Mouse (Mus musculus) ovary, postnatal 36 days (tissue): Measurements from ENCODE around the gene Garem2.
"Not testable (repeated sequence)": the region's sequence is repeated elsewhere in the genome, so short reads cannot be mapped to it uniquely, and the experiment has no call there.

Experiments used
- DNase-seq: peaks from one replicate; pipeline ENCODE4 v3.0.0; 2022; ENCODE audit warnings: low spot score, mixed read lengths

Gene Garem2

DNA sequence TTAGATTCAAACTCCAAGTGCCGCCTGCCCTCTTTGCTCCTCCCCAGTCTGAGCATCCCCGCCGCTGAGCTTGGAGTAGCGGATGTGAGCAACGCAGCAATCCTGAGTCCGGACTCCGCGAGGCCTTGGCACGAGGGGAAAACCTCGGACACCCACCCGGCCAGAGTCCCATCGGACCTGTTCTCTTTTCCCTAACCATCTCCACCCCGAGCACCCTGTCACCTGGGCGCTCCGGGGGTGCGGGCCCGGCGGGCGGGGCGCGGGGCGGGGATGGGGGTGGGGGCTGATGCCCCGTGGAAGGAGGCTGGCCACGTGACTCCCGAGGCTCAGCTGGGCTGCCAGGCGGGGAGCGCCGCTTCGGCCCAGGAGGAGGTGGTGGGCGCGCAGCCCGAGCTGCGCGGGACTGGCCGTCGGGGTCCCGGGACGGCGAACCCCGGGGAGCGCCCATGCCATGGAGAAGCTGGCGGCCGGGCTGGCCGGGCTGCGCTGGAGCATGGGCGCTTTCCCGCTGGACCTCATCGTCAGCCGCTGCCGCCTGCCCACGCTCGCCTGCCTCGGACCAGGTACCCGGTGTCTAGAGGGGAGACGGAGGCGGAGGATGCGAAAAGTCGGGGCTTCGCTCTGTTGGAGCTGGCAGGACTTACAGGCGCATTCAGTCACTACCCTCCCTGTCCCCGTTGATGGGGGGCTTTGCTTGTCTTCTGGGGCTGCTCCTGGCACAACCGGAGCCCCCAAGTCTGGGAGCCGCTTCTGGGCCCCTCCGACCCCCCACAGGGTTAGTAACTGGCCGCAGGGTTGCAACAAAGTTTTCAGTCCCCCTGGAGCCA, at the start of gene Garem2:
Gene Garem2, plus strand, starts transcription at position 321 of the 827 bp plus-strand sequence.
- DNase-seq = peak; percentile 15

DNA sequence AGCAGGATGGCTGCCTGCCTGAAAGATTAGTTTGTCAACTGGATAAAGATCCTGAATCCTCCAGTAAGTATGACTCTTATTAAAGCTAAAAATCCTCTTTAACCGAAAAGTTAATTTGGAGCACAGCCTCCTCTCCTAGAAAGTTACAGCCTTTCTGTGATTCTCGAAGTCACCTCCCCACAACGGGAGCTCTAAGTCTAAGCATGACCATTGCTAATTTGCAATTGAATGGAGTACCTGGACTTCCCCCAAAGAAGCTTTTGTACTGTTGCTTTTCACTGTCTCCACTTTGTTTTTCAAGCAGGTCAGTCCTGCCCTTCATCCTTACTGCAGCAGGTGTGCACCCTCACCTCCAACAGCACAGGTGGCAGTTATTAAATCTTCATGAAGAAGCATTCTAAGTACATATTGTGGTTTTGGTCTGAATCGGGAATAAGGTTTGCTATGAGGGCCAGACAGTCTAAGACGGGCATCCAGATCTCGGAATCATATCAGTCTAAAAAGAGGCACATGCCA, 46.7 kb upstream of the Garem2 start:
- no peak for DNase-seq

DNA sequence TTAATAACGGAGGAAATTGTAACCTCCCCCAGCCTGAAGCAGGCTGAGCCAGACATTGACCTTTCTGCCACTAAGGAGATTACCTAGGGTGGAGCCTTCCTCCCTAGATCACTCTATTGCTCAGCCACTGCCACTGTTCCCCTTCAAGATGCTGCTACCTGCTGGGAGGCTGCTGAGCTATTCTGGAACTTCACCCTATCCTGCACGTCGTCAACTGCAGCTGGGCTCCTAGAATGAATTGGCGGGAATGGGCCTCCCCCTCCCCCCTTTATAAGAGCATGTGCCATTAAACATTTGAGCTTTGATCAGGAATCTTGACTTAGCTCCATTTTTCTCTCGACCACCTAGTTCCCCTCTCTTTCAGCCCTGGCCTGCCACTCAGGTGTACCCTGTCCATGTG, 45.4 kb upstream of the Garem2 start:
- DNase-seq = not testable (repeated sequence)

DNA sequence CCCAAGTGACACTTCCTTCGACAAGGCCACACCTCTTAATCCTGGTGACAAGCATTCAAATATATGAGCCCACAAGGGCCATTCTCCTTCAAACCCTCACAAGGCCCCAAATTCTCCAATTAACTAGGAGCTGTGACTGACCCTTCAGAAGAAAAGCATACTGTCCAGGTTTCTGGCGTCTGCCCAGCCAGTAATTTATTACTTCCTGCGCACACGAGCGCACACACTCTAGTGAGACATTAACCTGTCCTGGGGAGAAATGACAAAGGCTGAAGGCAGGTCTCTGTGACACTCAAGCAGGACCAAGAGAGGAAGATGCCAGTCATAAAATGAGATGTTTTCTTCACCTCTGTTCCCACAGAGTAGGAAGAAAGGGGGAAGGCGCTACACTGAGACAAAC, 37.2 kb upstream of the Garem2 start:
- no peak for DNase-seq

DNA sequence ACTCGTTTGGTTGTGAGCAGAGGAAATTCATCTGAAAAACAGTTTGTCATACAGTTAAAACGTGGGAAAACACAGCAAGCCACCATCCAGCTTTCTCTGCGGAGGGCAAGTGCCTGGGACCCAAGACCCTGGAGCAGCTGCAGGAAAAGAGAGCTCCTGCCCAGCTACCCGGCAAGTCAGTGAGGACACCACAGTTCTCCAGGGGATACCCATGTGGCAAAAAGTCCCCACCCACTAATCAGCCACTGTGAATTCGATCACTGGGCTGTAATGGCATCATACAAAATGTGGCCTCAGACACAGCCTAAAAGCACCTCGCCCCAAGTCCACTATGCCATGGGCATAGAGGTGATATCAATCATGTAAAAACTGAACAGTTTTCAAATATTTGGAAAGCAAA, 33.3 kb upstream of the Garem2 start:
- no peak for DNase-seq

DNA sequence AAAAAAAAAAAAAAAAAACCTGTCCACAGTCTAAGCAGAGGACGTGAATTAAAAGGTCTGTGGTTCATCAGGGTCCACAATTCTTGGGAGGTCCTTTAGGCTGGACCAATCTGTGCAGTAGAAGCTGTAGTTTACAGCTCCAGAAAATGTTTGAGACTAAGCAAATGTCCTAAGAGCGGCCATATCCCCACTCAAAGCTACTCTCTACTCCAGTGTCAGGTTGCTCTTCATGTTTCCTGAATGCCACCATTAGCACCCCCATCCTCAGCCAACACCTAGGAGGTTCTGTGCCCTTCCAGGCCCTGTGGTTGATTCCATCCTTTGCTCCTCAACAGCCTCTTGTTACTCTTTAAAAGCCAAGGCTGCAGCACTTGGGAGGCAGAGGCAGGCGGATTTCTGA, 32.6 kb upstream of the Garem2 start:
- DNase-seq = no peak

DNA sequence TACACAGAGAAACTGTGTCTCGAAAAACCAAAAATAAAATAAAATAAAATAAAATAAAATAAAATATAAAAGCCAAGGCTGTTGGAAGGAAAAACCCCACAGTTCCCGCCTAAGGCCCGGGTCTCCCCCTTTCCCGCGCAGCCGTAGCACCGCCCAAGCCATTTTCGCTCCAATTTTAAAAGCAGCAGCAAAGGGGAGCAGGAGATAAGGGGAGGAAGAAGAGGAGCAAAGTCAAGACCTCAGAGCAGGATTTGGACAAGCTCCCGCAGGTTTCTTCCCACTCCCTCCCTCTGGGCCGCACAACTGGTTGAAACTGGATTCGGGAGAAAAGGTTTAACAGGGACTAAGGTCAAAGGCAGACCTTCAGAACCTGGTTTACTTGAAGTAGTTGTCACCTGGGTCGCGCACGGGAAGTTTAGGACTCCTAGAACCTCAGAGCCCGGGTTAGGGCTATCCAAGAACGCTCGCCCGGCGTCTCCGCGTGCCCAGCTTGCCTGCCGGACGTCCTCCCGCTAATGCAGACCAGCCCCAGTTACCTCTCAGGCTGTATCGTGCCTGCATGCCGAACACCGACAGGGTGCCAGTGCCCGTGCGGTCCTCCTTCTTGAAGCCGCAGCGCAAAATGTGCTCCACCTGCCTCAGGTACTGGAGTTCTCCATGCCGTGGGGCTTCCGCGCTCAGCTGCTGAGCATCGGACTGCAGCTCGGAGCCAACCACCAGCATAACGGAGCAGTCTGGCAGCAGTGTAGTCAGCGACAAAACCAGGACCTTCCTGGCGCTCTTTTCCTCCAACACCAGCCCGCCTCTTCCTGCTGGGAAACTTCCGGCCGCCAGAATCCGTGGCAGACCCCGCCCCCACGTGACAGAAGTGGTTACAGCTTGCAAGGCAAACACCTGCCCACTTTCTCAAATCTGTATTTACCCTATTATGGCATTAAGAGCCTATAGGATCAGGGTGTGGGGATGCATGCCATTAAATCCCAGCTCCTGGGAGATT, 31.8 kb upstream of the Garem2 start, which contains the start of gene Tyms:
Gene Tyms, minus strand, starts transcription at position 793 of the 997 bp plus-strand sequence.
- peak; percentile 76 for DNase-seq

DNA sequence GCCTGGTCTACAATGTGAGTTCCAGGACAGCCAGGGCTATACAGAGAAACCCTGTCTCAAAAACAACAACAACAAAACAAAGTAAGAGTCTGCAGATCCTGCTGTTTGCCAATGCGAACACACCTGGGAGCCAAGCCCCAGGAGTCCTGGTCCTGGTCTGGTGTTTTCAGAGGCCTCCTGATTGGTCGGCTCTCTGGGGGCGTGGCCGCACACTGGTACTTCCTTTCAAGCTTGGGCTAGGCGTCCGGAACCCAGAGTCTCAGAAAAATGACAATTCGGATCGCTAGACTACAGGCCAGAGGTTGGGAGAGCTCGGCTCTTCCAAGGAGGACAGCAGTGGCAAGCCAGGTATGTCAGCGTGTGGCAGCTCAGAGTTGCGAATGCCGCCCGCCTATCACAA, 12.3 kb upstream of the Garem2 start:
- no peak for DNase-seq

DNA sequence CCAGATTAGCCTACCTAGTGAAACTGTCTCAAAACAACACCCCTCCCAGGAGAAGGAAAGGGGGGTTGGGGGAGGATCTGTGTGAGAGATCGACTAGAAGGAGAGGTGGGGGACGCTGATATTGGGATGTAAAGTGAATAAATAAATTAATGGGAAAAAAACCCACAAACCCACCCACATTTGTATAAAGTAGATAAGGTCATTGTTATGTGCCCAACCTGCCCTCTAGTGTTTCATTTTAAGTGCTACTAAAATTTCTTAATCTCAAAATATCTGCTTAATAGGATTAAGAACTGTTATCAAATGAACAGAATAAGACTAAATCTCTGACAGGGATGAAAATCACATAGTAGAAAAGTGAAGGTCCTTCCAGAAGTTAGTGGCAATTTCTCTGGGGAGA, 10.6 kb upstream of the Garem2 start:
- no peak for DNase-seq

DNA sequence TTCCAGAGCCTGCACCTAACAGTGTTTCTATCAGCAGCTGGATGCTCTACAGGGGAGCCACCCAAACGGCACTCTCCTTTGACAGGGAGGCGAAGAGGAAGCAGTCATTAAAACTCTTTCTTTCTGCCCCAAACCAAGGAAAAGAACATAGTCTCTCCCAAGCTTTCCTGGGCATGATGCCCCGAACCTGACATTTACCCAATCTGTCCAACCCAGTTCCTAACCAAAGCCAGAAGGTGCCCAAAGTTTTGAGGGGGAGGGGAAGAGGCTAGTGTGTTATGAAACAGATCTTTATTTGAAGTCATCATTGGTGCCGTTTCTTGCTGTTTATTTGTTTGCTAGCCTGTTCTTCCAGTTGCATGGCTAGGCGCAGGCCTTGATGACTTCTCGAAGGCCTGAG, 9.2 kb upstream of the Garem2 start:
- no peak for DNase-seq

DNA sequence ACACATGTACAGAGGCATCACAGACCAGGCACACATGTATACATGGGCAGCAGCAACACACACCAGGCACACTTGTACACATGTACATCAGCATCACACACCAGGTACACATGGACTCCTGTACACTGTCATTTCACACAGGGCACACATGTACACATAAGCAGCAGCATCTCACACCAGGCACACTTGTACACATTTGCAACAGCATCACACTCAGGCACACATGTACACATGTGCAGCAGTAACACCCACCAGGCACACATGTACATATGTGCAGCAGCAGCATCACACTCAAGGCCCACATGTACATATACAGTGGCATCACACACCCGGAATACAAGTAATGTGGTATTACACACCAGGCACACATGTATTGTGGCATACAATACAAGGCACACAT, 6.7 kb upstream of the Garem2 start:
- DNase-seq = no peak

DNA sequence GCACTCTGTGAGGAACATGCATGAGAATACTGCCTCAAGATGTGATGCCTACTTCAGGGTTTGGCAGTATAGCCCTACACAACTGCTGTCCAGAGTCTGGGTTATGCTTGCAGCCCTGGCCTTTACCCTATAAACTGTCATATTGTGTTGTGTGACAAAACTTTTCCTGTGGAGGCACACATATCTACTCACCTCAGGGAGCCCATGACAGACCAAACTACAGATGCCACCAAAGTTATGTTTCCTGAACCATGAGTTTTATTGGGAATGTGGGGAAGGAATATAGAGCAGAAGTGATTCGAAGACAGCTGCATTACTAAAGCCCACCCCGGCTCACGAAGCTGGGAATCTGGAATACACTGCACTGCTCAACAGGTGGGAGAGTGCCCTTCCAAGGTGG, 1.6 kb upstream of the Garem2 start:
- DNase-seq = no peak

DNA sequence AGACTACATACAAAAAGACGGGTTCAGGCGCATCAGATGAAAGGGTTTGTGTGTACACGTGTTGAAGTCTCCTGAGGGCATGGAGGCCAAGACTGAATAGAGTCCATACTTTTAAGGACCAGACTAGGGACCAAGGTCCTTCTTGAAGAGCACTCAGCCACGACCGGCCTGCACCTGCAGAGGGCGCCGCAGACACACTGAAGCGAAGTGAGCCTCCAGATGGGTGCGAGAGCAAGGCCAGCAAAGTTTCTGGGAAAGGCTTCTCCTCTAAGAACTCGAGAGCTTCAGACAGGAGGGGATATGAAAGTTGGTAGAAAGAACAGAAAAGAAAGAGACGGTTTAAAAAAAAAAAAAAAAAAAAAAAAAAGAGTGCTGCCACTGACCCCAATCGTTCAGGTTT, 622 bp upstream of the Garem2 start:
- DNase-seq = peak; percentile 65

DNA sequence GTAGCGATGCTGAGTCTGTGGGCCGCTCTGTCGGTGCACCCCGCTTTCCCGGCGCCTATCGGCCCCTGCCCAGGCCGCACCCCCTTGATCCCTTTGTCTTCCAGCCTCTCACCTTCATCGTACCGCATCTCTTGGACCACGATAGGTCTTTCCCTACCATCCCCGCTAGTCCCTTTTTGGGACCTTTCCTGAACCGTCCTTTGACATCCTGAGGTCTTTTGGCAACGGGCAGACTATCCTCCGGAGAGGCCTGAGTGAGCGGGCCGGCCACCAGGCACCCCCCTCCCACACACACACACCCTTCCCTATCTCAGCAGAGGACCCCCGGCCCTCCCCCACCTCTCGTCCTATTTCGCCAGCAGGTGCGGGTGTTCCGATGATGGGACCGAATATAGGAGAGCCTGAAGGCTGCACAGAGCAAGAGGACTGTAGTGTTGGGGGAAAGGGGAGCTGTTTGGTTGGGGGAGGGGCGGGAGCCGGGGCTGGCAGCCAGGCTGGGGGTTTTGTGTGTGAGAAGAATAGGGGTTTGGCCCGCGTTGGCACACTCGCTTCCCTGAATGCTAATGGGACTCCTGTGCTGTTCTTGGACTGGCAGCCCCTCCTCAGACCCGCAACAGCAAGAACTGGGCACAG, 823 bp downstream of the Garem2 start, which contains the start of gene 3110082J24Rik:
Gene 3110082J24Rik, minus strand, starts transcription at position 419 of the 633 bp plus-strand sequence.
- DNase-seq = peak; percentile 5

DNA sequence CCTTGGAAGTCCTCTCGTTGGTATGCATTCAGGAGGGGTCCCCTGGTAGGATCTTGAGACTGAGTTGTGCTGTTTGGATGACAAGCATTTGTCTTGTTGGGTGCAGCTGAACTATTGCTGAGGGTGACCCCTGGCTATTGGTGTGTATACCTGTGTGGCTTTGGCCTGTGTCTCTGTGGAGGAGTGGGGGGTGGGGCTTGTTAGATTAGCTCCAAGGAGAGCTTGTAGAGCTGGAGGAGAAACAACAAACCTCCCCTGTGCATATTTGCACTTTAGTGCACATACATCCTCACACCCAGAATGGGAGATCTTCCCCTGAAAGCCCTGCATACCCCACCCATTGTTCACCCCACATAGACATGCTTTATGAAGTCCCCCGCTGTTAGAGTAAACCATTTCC, 1.8 kb downstream of the Garem2 start:
- DNase-seq = peak; percentile 2

DNA sequence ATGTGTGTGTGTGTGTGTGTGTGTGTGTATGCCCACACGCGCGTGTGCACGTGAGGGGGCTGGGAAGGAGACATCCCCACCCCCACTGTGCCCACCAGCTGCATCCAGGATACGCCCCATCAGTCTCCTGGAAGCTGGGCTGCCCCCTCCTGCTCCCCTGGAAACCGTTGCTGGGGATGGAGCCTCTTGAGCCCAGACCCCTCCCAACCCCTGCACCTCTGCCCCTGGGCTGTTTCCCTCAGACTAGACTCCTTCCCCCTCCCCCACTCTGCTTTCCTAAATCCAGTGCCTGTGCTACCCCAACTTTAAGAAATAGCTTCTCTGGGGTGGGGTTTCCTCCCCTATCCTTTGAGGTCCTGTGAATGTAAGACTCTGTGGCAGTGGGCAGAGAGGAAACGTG, 2.2 kb downstream of the Garem2 start:
- no peak for DNase-seq

DNA sequence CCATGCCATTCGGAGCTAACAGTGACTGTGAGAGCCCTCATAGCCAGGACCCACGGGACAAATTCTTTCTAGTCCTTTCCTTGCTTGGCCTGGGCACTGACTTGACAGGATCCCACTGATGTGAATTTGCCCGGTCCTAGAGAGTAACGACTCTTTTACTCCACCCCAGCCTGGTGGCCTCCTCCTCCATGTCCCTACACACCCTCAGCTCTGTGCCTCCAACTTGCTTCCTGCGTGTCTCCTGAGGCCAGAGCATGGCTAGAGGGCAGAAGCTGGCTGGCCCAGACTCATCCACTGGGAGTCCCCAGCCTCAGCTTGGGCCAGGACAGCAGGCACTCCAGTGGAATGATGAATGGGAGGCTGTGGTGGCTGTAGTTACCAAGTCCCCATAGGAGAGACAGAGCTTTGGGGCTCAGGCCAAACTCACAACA, 2.7 kb downstream of the Garem2 start:
- DNase-seq = no peak

DNA sequence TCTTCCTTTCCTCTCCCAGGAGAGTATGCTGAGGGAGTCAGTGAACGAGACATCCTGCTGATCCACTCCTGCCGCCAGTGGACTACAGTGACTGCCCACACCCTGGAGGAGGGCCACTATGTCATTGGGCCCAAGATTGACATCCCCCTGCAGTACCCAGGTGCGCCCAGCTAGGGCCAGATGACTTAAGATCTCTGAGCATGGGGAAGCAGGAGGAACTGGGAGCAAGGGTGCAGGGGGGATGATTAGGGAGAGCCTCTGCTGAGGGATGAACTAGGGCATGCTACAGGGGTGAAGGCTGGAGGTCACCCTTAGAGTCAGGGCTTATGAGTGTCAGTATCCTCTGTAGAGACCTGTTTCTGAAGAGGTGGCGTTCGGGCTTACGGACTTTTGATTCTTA, 3.3 kb downstream of the Garem2 start:
- DNase-seq = no peak

DNA sequence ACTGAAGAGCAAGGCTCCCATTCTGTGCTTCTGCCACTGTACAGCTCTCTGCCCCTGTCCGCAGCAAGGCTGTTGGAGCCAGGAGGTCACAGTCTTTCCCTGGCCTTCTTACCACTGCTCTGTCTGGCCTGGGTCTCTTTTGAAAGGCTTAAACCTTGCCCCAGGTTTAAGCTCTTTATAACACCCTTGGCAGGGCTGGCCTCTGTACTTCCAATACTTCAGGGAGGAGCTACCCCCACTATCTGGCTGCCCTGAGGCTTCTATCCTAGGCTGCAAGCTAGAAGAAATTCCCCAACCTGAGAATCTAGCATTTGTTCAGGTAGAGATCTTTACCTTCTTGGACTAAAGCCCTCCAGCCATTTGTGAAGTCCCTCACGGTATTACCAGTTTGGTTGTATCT, 4.9 kb downstream of the Garem2 start:
- DNase-seq = no peak

DNA sequence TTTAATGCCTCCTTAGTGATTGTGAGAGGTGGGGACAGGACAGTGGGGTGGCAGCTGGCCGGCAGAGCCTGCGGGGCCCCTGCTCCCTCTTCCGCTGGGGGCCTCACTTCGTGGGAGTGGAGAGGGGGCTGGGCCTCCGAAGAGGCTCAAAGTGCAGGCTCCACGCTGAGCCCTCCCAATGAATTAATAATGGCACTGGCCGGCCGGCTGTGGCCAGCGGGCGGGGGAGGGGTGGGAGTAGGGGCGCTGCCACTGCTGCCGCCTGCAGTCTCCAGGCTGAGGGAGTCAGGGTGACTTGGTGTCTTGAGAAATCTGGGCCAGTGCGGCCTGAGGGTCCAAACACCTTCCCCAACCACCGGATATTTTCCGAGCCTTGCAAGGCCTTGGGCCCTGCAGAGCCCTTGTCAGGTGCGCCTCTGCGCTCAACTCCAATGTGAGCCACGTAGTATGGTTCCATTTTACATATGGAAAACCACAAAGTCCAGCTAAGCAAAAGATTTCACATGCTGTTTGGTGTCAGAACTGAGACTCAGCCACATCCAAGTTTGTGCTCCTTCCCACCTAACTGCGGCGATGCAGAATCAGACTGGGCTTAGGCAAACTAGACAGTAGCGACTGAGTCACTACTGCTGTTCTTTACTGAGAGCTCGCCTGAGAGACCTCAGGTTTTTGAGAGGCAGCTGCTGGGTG, 5.6 kb downstream of the Garem2 start:
- DNase-seq = no peak

DNA sequence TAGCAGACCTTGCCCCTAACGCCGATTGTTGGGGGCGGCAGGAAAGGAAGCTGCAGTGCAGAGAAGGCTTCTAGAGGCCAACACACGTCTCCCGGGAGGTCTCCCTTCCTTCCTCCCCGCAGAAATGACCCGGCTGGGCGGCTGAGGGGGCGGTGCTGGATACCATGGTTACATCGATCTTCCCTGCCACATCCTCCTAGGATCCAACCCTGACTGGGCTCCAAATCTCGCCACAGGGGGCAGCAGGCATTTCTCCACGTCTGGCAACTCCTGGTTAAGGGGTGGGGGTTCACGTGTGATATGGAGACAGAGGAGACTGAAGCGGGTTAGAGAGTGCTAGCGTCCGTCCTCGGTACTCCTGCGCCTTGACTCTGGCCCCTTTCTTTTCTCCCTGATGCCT, 6.2 kb downstream of the Garem2 start:
- DNase-seq = no peak
